Mouse (Mus musculus): ENCODE results near the gene Cks2. TPM values are rescaled to one million over a fixed set of nuclear protein-coding genes. Genes with fewer than 3 reads are reported as not detected.

The Cks2 gene
- polyA plus RNA-seq, 1 experiment from 2014 or later = 404 TPM

- H3K4me3 ChIP-seq (ENCODE audit: low read depth, low read length) = no peak overlapping the region
- H3K27me3 ChIP-seq (ENCODE audit: control insufficient read depth, insufficient read depth, low read length) = no peaks in the 10 kb centered on the region
- H3K4me2 ChIP-seq = no peak overlapping the region
- H3K36me3 ChIP-seq (ENCODE audit: control insufficient read depth, insufficient read depth, low read length) = no peaks in the 10 kb centered on the region
- H3K4me1 ChIP-seq (ENCODE audit: control insufficient read depth, insufficient read depth, low read length) = no peaks in the 10 kb centered on the region
- H3K9ac ChIP-seq (ENCODE audit: low read length) = no peak overlapping the region
- no peak overlapping the region for H3K27ac ChIP-seq (ENCODE audit: low read depth, low read length)
- WGBS = 53% methylated on average over 5 of the region's 5 CpGs
- ATAC-seq (ENCODE audit: low FRiP score) (no peak), DNase-seq (ENCODE audit: low spot score, missing footprints) (no peak)
- no peaks in the 10 kb centered on the region for H3K9me3 ChIP-seq (ENCODE audit: control insufficient read depth, low read length)
These were observed 33.5 kb upstream of the Cks2 start for GRCm38 (mm10) chr13:51611500-51611899.

GRCm38 (mm10) chr13:51615815-51616214 lies 29.2 kb upstream of the Cks2 start:
- H3K4me2 ChIP-seq = no peak overlapping the region
- no peak for DNase-seq (ENCODE audit: low spot score, missing footprints)

GRCm38 (mm10) chr13:51616417-51617044 lies 28.5 kb upstream of the Cks2 start:
- no peaks in the 10 kb centered on the region for H3K9me3 ChIP-seq (ENCODE audit: control insufficient read depth, low read length)
- DNase-seq (ENCODE audit: low spot score, missing footprints) (no peak), ATAC-seq (ENCODE audit: low FRiP score) (peak; percentile 30; the same call in 1 of the 2 replicates)
- H3K27me3 ChIP-seq (ENCODE audit: control insufficient read depth, insufficient read depth, low read length) = no peaks in the 10 kb centered on the region
- peaks cover 4% of the 10 kb centered on the region; the same call in 1 of the 2 replicates for H3K4me1 ChIP-seq (ENCODE audit: control insufficient read depth, insufficient read depth, low read length)
- 16% methylated on average over 12 of the region's 12 CpGs for WGBS
- H3K4me2 ChIP-seq = no peak overlapping the region
- H3K27ac ChIP-seq (ENCODE audit: low read depth, low read length) = no peak overlapping the region
- H3K9ac ChIP-seq (ENCODE audit: low read length) = no peak overlapping the region
- no peak overlapping the region for H3K4me3 ChIP-seq (ENCODE audit: low read depth, low read length)
- no peaks in the 10 kb centered on the region for H3K36me3 ChIP-seq (ENCODE audit: control insufficient read depth, insufficient read depth, low read length)

More at GRCm38 (mm10) chr13:51615815-51616214, 29.2 kb upstream of the Cks2 start:
- ATAC-seq (ENCODE audit: low FRiP score) = no peak
- H3K27ac ChIP-seq (ENCODE audit: low read depth, low read length) = no peak overlapping the region
- 69% methylated on average over 10 of the region's 10 CpGs for WGBS
- H3K4me3 ChIP-seq (ENCODE audit: low read depth, low read length) = no peak overlapping the region
- no peaks in the 10 kb centered on the region for H3K27me3 ChIP-seq (ENCODE audit: control insufficient read depth, insufficient read depth, low read length)
- H3K4me1 ChIP-seq (ENCODE audit: control insufficient read depth, insufficient read depth, low read length) = peaks cover 4% of the 10 kb centered on the region; the same call in 1 of the 2 replicates
- no peak overlapping the region for H3K9ac ChIP-seq (ENCODE audit: low read length)
- no peaks in the 10 kb centered on the region for H3K36me3 ChIP-seq (ENCODE audit: control insufficient read depth, insufficient read depth, low read length)
- no peaks in the 10 kb centered on the region for H3K9me3 ChIP-seq (ENCODE audit: control insufficient read depth, low read length)

- Histone ChIP-seq H3K4me2 (no peak overlapping the region), H3K9me3 (ENCODE audit: control insufficient read depth, low read length) (no peaks in the 10 kb centered on the region), H3K36me3 (ENCODE audit: control insufficient read depth, insufficient read depth, low read length) (no peaks in the 10 kb centered on the region), H3K27me3 (ENCODE audit: control insufficient read depth, insufficient read depth, low read length) (no peaks in the 10 kb centered on the region), H3K4me3 (ENCODE audit: low read depth, low read length) (no peak overlapping the region), H3K4me1 (ENCODE audit: control insufficient read depth, insufficient read depth, low read length) (peaks cover 4% of the 10 kb centered on the region; the same call in 1 of the 2 replicates), H3K27ac (ENCODE audit: low read depth, low read length) (no peak overlapping the region), H3K9ac (ENCODE audit: low read length) (no peak overlapping the region)
- ATAC-seq (ENCODE audit: low FRiP score) (no peak), DNase-seq (ENCODE audit: low spot score, missing footprints) (no peak)
- WGBS = 61% methylated on average over 1 of the region's 1 CpGs
These were observed 27.7 kb upstream of the Cks2 start for GRCm38 (mm10) chr13:51617306-51617705.

- H3K36me3 ChIP-seq (ENCODE audit: control insufficient read depth, insufficient read depth, low read length) = no peaks in the 10 kb centered on the region
- H3K4me2 ChIP-seq = no peak overlapping the region
- H3K27ac ChIP-seq (ENCODE audit: low read depth, low read length) = no peak overlapping the region
- H3K4me3 ChIP-seq (ENCODE audit: low read depth, low read length) = no peak overlapping the region
- ATAC-seq (ENCODE audit: low FRiP score) (peak; percentile 68), DNase-seq (ENCODE audit: low spot score, missing footprints) (peak; percentile 98)
- 18% methylated on average over 6 of the region's 6 CpGs for WGBS
- no peaks in the 10 kb centered on the region for H3K9me3 ChIP-seq (ENCODE audit: control insufficient read depth, low read length)
- no peak overlapping the region for H3K9ac ChIP-seq (ENCODE audit: low read length)
- peaks cover 4% of the 10 kb centered on the region; the same call in 1 of the 2 replicates for H3K4me1 ChIP-seq (ENCODE audit: control insufficient read depth, insufficient read depth, low read length)
- H3K27me3 ChIP-seq (ENCODE audit: control insufficient read depth, insufficient read depth, low read length) = no peaks in the 10 kb centered on the region
These were observed 27.2 kb upstream of the Cks2 start for GRCm38 (mm10) chr13:51617861-51618260.

- ATAC-seq (ENCODE audit: low FRiP score) = no peak
- H3K4me3 ChIP-seq (ENCODE audit: low read depth, low read length) = no peak overlapping the region
- no peak for DNase-seq (ENCODE audit: low spot score, missing footprints)
- no peak overlapping the region for H3K9ac ChIP-seq (ENCODE audit: low read length)
- no peaks in the 10 kb centered on the region for H3K36me3 ChIP-seq (ENCODE audit: control insufficient read depth, insufficient read depth, low read length)
- H3K27me3 ChIP-seq (ENCODE audit: control insufficient read depth, insufficient read depth, low read length) = no peaks in the 10 kb centered on the region
- H3K4me1 ChIP-seq (ENCODE audit: control insufficient read depth, insufficient read depth, low read length) = peaks cover 4% of the 10 kb centered on the region; the same call in 1 of the 2 replicates
- 35% methylated on average over 9 of the region's 9 CpGs for WGBS
- no peak overlapping the region for H3K27ac ChIP-seq (ENCODE audit: low read depth, low read length)
- no peak overlapping the region for H3K4me2 ChIP-seq
- no peaks in the 10 kb centered on the region for H3K9me3 ChIP-seq (ENCODE audit: control insufficient read depth, low read length)
These were observed 26.4 kb upstream of the Cks2 start for GRCm38 (mm10) chr13:51618602-51619001.

- Histone ChIP-seq H3K4me1 (ENCODE audit: control insufficient read depth, insufficient read depth, low read length) (no peaks in the 10 kb centered on the region), H3K9ac (ENCODE audit: low read length) (no peak overlapping the region), H3K4me2 (no peak overlapping the region), H3K4me3 (ENCODE audit: low read depth, low read length) (no peak overlapping the region), H3K27me3 (ENCODE audit: control insufficient read depth, insufficient read depth, low read length) (no peaks in the 10 kb centered on the region), H3K9me3 (ENCODE audit: control insufficient read depth, low read length) (no peaks in the 10 kb centered on the region), H3K36me3 (ENCODE audit: control insufficient read depth, insufficient read depth, low read length) (no peaks in the 10 kb centered on the region), H3K27ac (ENCODE audit: low read depth, low read length) (no peak overlapping the region)
- DNase-seq (ENCODE audit: low spot score, missing footprints) = no peak
- ATAC-seq (ENCODE audit: low FRiP score) = no peak
- WGBS = 91% methylated on average over 5 of the region's 5 CpGs
These were observed 22.4 kb upstream of the Cks2 start for GRCm38 (mm10) chr13:51622626-51623025.

- H3K9ac ChIP-seq (ENCODE audit: low read length) = no peak overlapping the region
- 82% methylated on average over 2 of the region's 2 CpGs for WGBS
- H3K4me2 ChIP-seq = no peak overlapping the region
These were observed 21.4 kb upstream of the Cks2 start for GRCm38 (mm10) chr13:51623678-51624077.

GRCm38 (mm10) chr13:51628273-51628848 lies 16.7 kb upstream of the Cks2 start:
- ATAC-seq (ENCODE audit: low FRiP score) (no peak), DNase-seq (ENCODE audit: low spot score, missing footprints) (no peak)
- Histone ChIP-seq H3K9me3 (ENCODE audit: control insufficient read depth, low read length) (no peaks in the 10 kb centered on the region), H3K36me3 (ENCODE audit: control insufficient read depth, insufficient read depth, low read length) (no peaks in the 10 kb centered on the region), H3K9ac (ENCODE audit: low read length) (no peak overlapping the region), H3K4me1 (ENCODE audit: control insufficient read depth, insufficient read depth, low read length) (no peaks in the 10 kb centered on the region), H3K27ac (ENCODE audit: low read depth, low read length) (no peak overlapping the region), H3K4me3 (ENCODE audit: low read depth, low read length) (no peak overlapping the region), H3K4me2 (no peak overlapping the region), H3K27me3 (ENCODE audit: control insufficient read depth, insufficient read depth, low read length) (no peaks in the 10 kb centered on the region)
- 87% methylated on average over 6 of the region's 6 CpGs for WGBS

More at GRCm38 (mm10) chr13:51623678-51624077, 21.4 kb upstream of the Cks2 start:
- Histone ChIP-seq H3K27me3 (ENCODE audit: control insufficient read depth, insufficient read depth, low read length) (no peaks in the 10 kb centered on the region), H3K9me3 (ENCODE audit: control insufficient read depth, low read length) (no peaks in the 10 kb centered on the region), H3K4me1 (ENCODE audit: control insufficient read depth, insufficient read depth, low read length) (no peaks in the 10 kb centered on the region), H3K27ac (ENCODE audit: low read depth, low read length) (no peak overlapping the region), H3K36me3 (ENCODE audit: control insufficient read depth, insufficient read depth, low read length) (no peaks in the 10 kb centered on the region), H3K4me3 (ENCODE audit: low read depth, low read length) (no peak overlapping the region)
- ATAC-seq (ENCODE audit: low FRiP score) (no peak), DNase-seq (ENCODE audit: low spot score, missing footprints) (no peak)

All from midbrain, embryonic 11.5 days (tissue).